ENCODE assay signal across 8 mouse cellular contexts in the genomic region with DNA sequence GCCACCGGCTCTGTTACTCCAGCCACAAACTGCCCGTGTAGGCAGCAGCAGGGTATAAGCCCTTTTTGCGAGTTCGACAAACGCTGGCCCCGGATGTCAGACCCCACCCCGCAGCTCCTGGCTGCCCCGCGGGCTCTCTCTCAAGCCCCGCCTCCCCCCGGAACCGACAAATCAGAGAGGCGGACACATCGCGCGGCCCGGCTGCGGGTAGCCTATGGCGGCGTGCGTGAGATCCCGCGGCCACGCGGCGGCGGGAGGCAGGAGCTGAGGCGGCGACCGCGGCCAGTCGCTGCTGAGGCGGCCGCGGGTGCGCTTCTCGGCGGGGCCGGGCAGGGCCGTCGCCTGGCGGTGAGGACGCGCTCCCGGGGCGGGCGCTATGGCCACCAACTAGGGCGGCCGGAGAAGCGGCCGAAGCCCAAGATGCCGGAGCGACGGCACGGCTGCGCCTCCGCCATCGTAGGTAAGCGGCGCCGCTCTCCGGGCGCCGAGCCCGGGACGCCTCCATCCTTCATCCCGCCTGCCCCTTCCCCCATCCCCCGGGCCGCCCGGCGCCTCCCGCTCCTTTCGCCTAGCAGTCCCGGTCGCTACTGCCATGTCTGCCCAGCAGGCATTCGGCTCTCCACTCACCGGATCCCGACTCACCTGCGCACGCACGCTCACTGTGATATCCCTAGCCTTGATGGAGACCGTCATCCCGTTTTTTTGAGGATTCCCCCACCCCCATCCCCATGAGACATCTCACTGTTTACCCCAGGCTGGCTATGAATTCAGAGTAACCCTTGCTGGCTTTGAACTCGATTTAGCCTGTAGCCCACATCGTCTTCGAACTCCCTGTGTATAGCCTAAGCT. TPM values are rescaled to one million over a fixed set of nuclear protein-coding genes. Genes with fewer than 3 reads are reported as not detected.
DNase-seq lines count a peak whose midpoint lies in the region; ATAC-seq lines count a peak whose summit lies in the region.

No protein-coding gene starts in this region.

- H3K4me1 ChIP-seq in forebrain, embryonic 16.5 days (replicated peaks; ENCODE audit: control insufficient read depth, insufficient read depth, low read length): peaks cover 10% of the 10 kb centered on the region
- H3K4me1 ChIP-seq in neural tube, embryonic 14.5 days (ENCODE audit: control insufficient read depth, insufficient read depth, low read length): no peaks in the 10 kb centered on the region

- peak; percentile 99 for ATAC-seq in forebrain, embryonic 16.5 days
- peak; percentile 98 for ATAC-seq in neural tube, embryonic 14.5 days (ENCODE audit: low read depth)

- peak overlapping the region; percentile 86 for H3K9ac ChIP-seq in forebrain, embryonic 16.5 days (replicated peaks; ENCODE audit: low read depth, low read length)
- peak overlapping the region; percentile 90 for H3K9ac ChIP-seq in neural tube, embryonic 14.5 days (replicated peaks; ENCODE audit: low read depth, low read length)

- peak overlapping the region; percentile 73; the same call in 1 of the 2 replicates for H3K27ac ChIP-seq in forebrain, embryonic 16.5 days (ENCODE audit: low read length)
- H3K27ac ChIP-seq in neural tube, embryonic 14.5 days (ENCODE audit: low read depth, low read length): peak overlapping the region; percentile 70

- peak overlapping the region; percentile 73 for H3K4me3 ChIP-seq in forebrain, embryonic 16.5 days (replicated peaks; ENCODE audit: low read length)
- H3K4me3 ChIP-seq in neural tube, embryonic 14.5 days (ENCODE audit: low read depth, low read length): peak overlapping the region; percentile 71

- H3K4me2 ChIP-seq in forebrain, embryonic 16.5 days (ENCODE audit: low read length): peak overlapping the region; percentile 72
- peak overlapping the region; percentile 62 for H3K4me2 ChIP-seq in neural tube, embryonic 14.5 days (ENCODE audit: low read depth, low read length)

- H3K9me3 ChIP-seq in forebrain, embryonic 16.5 days (ENCODE audit: control insufficient read depth, low read length): no peaks in the 10 kb centered on the region
- no peaks in the 10 kb centered on the region for H3K9me3 ChIP-seq in neural tube, embryonic 14.5 days (ENCODE audit: control insufficient read depth, low read length)

- H3K36me3 ChIP-seq in forebrain, embryonic 16.5 days (ENCODE audit: control insufficient read depth, insufficient read depth): no peaks in the 10 kb centered on the region; the same call in 1 of the 2 replicates
- H3K36me3 ChIP-seq in neural tube, embryonic 14.5 days (ENCODE audit: control insufficient read depth, insufficient read depth, low read length): no peaks in the 10 kb centered on the region

- DNase-seq in ES-CJ7 (ENCODE audit: low read depth, low spot score): peak; percentile 89
- peak; percentile 94 for DNase-seq in cerebellum, adult 11-12 months
- DNase-seq in heart, postnatal 36 days: peak; percentile 96 to 97
- peak; percentile 92 to 96 for DNase-seq in layer of hippocampus, adult 18-20 months (ENCODE audit: low spot score in 2 of 2)
- peak; percentile 93 to 94 for DNase-seq in lung, adult 18-20 months
- peak; percentile 98 for DNase-seq in testis, postnatal 10 days (ENCODE audit: low spot score)

- H3K27me3 ChIP-seq in forebrain, embryonic 16.5 days (replicated peaks; ENCODE audit: control insufficient read depth, insufficient read depth, low read length): no peaks in the 10 kb centered on the region
- no peaks in the 10 kb centered on the region for H3K27me3 ChIP-seq in neural tube, embryonic 14.5 days (ENCODE audit: control insufficient read depth, insufficient read depth, low read length)

- intact Hi-C loops in heart, postnatal 36 days (cut with DNase I): loop anchor here (2.0 to 5.0 kb wide), 5 partner anchors 17 to 59 kb away; a partner anchor contains a TSS

- WGBS in forebrain, embryonic 16.5 days: under 1% methylated on average over 60 of the region's 86 CpGs
- under 1% methylated on average over 79 of the region's 86 CpGs for WGBS in neural tube, embryonic 14.5 days

RNA-seq across cellular contexts. Expression of a gene that starts 6.3 kb away (rescaled TPM):
- polyA plus RNA-seq in forebrain, embryonic 16.5 days (2015; fragmentation: Nextera tagmentation; extraction: Ambion mirVana): 59.5 and 66.1 TPM in 2 replicates
- total RNA-seq in heart, postnatal 36 days (2021): 10 to 100 TPM; 12.0 to 12.8 TPM
- 10 to 100 TPM; 47.8 to 48.9 TPM for total RNA-seq in layer of hippocampus, adult 18-20 months (2021)
- 48.1 and 66.1 TPM in 2 replicates for polyA plus RNA-seq in neural tube, embryonic 14.5 days (2014; fragmentation: Nextera tagmentation; extraction: Ambion mirVana)

RNA-seq across cellular contexts. Expression of a gene that starts 50.3 kb away (rescaled TPM):
- polyA plus RNA-seq in forebrain, embryonic 16.5 days (2015; fragmentation: Nextera tagmentation; extraction: Ambion mirVana): 73.7 and 81.4 TPM in 2 replicates
- 10 to 100 TPM; 14.2 to 14.4 TPM for total RNA-seq in heart, postnatal 36 days (2021)
- 10 to 100 TPM; 37.0 to 39.3 TPM for total RNA-seq in layer of hippocampus, adult 18-20 months (2021)
- 46.0 and 51.9 TPM in 2 replicates for polyA plus RNA-seq in neural tube, embryonic 14.5 days (2014; fragmentation: Nextera tagmentation; extraction: Ambion mirVana)

RNA-seq across cellular contexts. Expression of a gene that starts 50.4 kb away (rescaled TPM):
- polyA plus RNA-seq in forebrain, embryonic 16.5 days (2015; fragmentation: Nextera tagmentation; extraction: Ambion mirVana): 26.5 and 32.5 TPM in 2 replicates
- total RNA-seq in heart, postnatal 36 days (2021): 1 to 10 TPM; 8.4 to 9.1 TPM
- 10 to 100 TPM; 22.6 to 25.4 TPM for total RNA-seq in layer of hippocampus, adult 18-20 months (2021)
- polyA plus RNA-seq in neural tube, embryonic 14.5 days (2014; fragmentation: Nextera tagmentation; extraction: Ambion mirVana): 41.1 and 44.6 TPM in 2 replicates

Comparison
In these comparisons a context has a peak if more than half of its experiments do, and no peak if none do; other contexts are left out.
1. Peak in every context shown above with its lines: DNase-seq, ATAC-seq, H3K4me3 ChIP-seq and H3K27ac ChIP-seq.